Mouse (Mus musculus) hindbrain, postnatal 0 days (tissue): Measurements from ENCODE around the gene Mark2. TPM values are rescaled to one million over a fixed set of nuclear protein-coding genes. Genes with fewer than 3 reads are reported as not detected.
A peak's percentile ranks its signal among the peaks of the same experiment; 100 is the strongest.

ENCODE experiments used
- ATAC-seq: fragments of 200-750 bp; cut with Nextera tagmentation; 2 replicates; pipeline ENCODE4 v1.8.0; 2017; ENCODE audit warnings: mild to moderate bottlenecking, moderate TSS enrichment, moderate library complexity
- DNase-seq: peaks from one replicate; pipeline ENCODE4 v3.0.0-alpha.2; 2015; ENCODE audit warnings: low spot score
- H3K27ac ChIP-seq: fragments of 300-500 bp; sonication (generic); 2 replicates; pipeline ENCODE4 v1.5.1; 2014; ENCODE audit warnings: mild to moderate bottlenecking
- H3K27me3 ChIP-seq: fragments of 300-500 bp; sonication (generic); 2 replicates; pipeline ENCODE4 v1.6.1; 2014; ENCODE audit warnings: low read length, mixed read lengths; ENCODE audit not compliant: insufficient read depth
- H3K36me3 ChIP-seq: fragments of 300-500 bp; sonication (generic); 2 replicates; pipeline ENCODE4 v1.6.1; 2014; ENCODE audit warnings: low read length, mixed read lengths; ENCODE audit not compliant: insufficient read depth
- H3K4me1 ChIP-seq: fragments of 300-500 bp; sonication (generic); 2 replicates; pipeline ENCODE4 v1.6.1; 2014; ENCODE audit warnings: antibody characterized with exemption, low read length, mixed read lengths; ENCODE audit not compliant: insufficient read depth
- H3K4me2 ChIP-seq: fragments of 300-500 bp; sonication (generic); 2 replicates; pipeline ENCODE4 v1.6.1; 2014; ENCODE audit warnings: low read depth, mild to moderate bottlenecking, low read length, moderate library complexity, mixed read lengths
- H3K4me3 ChIP-seq: fragments of 300-500 bp; sonication (generic); 2 replicates; pipeline ENCODE4 v1.5.1; 2014; ENCODE audit warnings: low read length
- H3K9ac ChIP-seq: fragments of 300-500 bp; sonication (generic); replicated peaks from 2 replicates; pipeline ENCODE4 v1.6.1; 2014; ENCODE audit warnings: mild to moderate bottlenecking, low read length, moderate library complexity, mixed read lengths
- H3K9me3 ChIP-seq: fragments of 300-500 bp; sonication (generic); 2 replicates; pipeline ENCODE4 v1.6.1; 2016; ENCODE audit warnings: low read length, mixed read lengths
- CTCF ChIP-seq: IDR thresholded peaks from 2 replicates; pipeline ENCODE4 v1.5.1; 2016; ENCODE audit warnings: antibody characterized with exemption, control low read depth, low read depth
- WGBS: fragments of 180-500 bp; shearing (Covaris S2); extraction: QIAGEN DNeasy Blood & Tissue Kit; methylation state at CpG from one replicate; pipeline ENCODE4 v1.1.7; 2014; 5-methylcytosine and 5-hydroxymethylcytosine counted together
- polyA plus RNA-seq: library from polyadenylated mRNA; unstranded; fragments of >200 nt; fragmentation: Nextera tagmentation; extraction: Ambion mirVana; gene quantifications from 2 replicates; pipeline ENCODE4 v1.2.1, GENCODE M21; 2015
- total RNA-seq: library from RNA; depleted of rRNA; stranded (reverse); fragments of >200 nt; gene quantifications from 2 replicates; pipeline ENCODE4 v1.2.3, GENCODE M21; 2014

Mark2 gene
- total and polyA plus RNA-seq, 2 experiments from 2014 or later: 31.4 to 39.9 TPM

GRCm38 (mm10) chr19:7264088-7264765 lies 77.4 kb downstream of the Mark2 start:
- WGBS: 14% methylated on average over 9 of the region's 9 CpGs
- DNase-seq (peak; percentile 76), ATAC-seq (no peak)
- no peaks in the 10 kb centered on the region for H3K36me3 ChIP-seq
- 0 out of 2 replicates have a peak, but pooled peaks cover 3% of the 10 kb centered on the region for H3K9me3 ChIP-seq
- peak overlapping the region; percentile 92 for H3K27ac ChIP-seq
- H3K4me1 ChIP-seq: peaks cover 31% of the 10 kb centered on the region
- no peak overlapping the region for H3K4me2 ChIP-seq
- H3K27me3 ChIP-seq: no peaks in the 10 kb centered on the region
- H3K9ac ChIP-seq: no peak overlapping the region
- H3K4me3 ChIP-seq: no peak overlapping the region
- TF ChIP-seq CTCF: peak; percentile 85

GRCm38 (mm10) chr19:7262592-7262991 lies 79.1 kb downstream of the Mark2 start:
- 95% methylated on average over 1 of the region's 1 CpGs for WGBS
- H3K4me3 ChIP-seq: no peak overlapping the region
- peaks cover 26% of the 10 kb centered on the region for H3K4me1 ChIP-seq
- H3K4me2 ChIP-seq: no peak overlapping the region
- H3K36me3 ChIP-seq: no peaks in the 10 kb centered on the region
- ATAC-seq (no peak), DNase-seq (no peak)
- H3K27ac ChIP-seq: no peak overlapping the region
- H3K9ac ChIP-seq: no peak overlapping the region
- H3K27me3 ChIP-seq: no peaks in the 10 kb centered on the region
- TF ChIP-seq CTCF: no peak
- 0 out of 2 replicates have a peak, but pooled peaks cover 3% of the 10 kb centered on the region for H3K9me3 ChIP-seq

DNA sequence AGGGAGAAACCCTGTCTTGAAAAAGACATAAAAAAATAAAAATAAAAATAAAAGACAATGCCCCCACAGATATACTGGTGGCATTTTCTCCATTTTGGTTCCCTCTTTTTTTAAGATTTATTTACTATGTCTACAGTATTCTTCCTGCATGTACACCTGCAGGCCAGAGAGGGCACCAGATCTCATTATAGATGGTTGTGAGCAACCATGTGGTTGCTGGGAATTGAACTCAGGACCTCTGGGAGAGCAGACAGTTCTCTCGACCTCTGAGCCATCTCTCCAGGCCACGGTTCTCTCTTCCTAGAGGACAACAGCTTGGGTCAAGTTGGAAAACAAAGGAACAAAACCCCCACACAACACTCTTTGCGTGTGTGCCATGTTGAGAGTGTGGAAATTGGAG lies 79.7 kb downstream of the Mark2 start:
- DNase-seq (no peak), ATAC-seq (no peak)
- Histone ChIP-seq H3K27ac (no peak overlapping the region), H3K9ac (no peak overlapping the region), H3K4me1 (peaks cover 22% of the 10 kb centered on the region), H3K4me3 (no peak overlapping the region), H3K27me3 (no peaks in the 10 kb centered on the region), H3K9me3 (0 out of 2 replicates have a peak, but pooled peaks cover 3% of the 10 kb centered on the region), H3K4me2 (no peak overlapping the region), H3K36me3 (no peaks in the 10 kb centered on the region)
- no peak for TF ChIP-seq CTCF
- WGBS: 94% methylated on average over 3 of the region's 3 CpGs

GRCm38 (mm10) chr19:7261476-7261875 lies 80.2 kb downstream of the Mark2 start:
- no peaks in the 10 kb centered on the region for H3K27me3 ChIP-seq
- peaks cover 17% of the 10 kb centered on the region for H3K4me1 ChIP-seq
- H3K36me3 ChIP-seq: no peaks in the 10 kb centered on the region
- no peak overlapping the region for H3K4me2 ChIP-seq
- ATAC-seq (no peak), DNase-seq (no peak)
- WGBS: 88% methylated on average over 1 of the region's 1 CpGs
- no peak overlapping the region for H3K4me3 ChIP-seq
- no peak for TF ChIP-seq CTCF
- H3K9ac ChIP-seq: no peak overlapping the region
- H3K9me3 ChIP-seq: 0 out of 2 replicates have a peak, but pooled peaks cover 3% of the 10 kb centered on the region
- no peak overlapping the region for H3K27ac ChIP-seq

- WGBS: 61% methylated on average over 5 of the region's 5 CpGs
- no peak overlapping the region for H3K4me3 ChIP-seq
- TF ChIP-seq CTCF: no peak
- ATAC-seq (peak; percentile 78), DNase-seq (peak; percentile 78)
- H3K9me3 ChIP-seq: 0 out of 2 replicates have a peak, but pooled peaks cover 3% of the 10 kb centered on the region
- no peaks in the 10 kb centered on the region for H3K27me3 ChIP-seq
- H3K36me3 ChIP-seq: no peaks in the 10 kb centered on the region
- no peak overlapping the region; the same call in 1 of the 2 replicates for H3K27ac ChIP-seq
- no peaks in the 10 kb centered on the region for H3K4me1 ChIP-seq
- H3K9ac ChIP-seq: no peak overlapping the region
- H3K4me2 ChIP-seq: no peak overlapping the region
Observed at GRCm38 (mm10) chr19:7257881-7258280, 83.8 kb downstream of the Mark2 start.

DNA sequence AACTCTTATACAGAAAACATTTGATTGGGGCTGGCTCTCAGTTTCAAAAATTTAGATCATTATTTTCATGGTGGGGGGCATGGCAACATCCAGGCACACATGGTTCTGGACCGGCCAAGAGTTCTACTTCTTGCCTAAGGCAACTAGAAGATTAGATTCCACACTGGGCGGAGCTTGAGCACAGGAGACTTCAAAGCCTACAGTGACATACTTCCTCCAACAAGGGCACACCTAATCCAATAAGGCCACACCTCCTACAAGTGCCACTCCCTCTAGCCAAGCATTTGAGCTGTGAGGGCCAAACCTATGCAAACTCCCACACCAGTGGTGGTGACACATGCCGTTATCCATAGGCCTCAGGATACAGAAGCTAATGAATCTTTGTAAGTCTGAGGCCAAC lies 95.6 kb downstream of the Mark2 start:
- TF ChIP-seq CTCF: no peak
- Histone ChIP-seq H3K27ac (no peak overlapping the region), H3K9me3 (no peaks in the 10 kb centered on the region), H3K36me3 (no peaks in the 10 kb centered on the region), H3K4me1 (no peaks in the 10 kb centered on the region), H3K4me3 (no peak overlapping the region), H3K4me2 (no peak overlapping the region), H3K27me3 (no peaks in the 10 kb centered on the region), H3K9ac (no peak overlapping the region)
- ATAC-seq (no peak), DNase-seq (no peak)
- WGBS: 90% methylated on average over 3 of the region's 3 CpGs
